Mouse (Mus musculus) heart, postnatal 0 days (tissue): ENCODE measurements around the gene Bcl2l2. TPM values are rescaled to one million over a fixed set of nuclear protein-coding genes. Genes with fewer than 3 reads are reported as not detected.
A peak's percentile ranks its signal among the peaks of the same experiment; 100 is the strongest.

Experiments used
- ATAC-seq: fragments of 200-750 bp; cut with Nextera tagmentation; 2 replicates; pipeline ENCODE4 v1.8.0; 2017; ENCODE audit warnings: low read depth, moderate number of reproducible peaks, moderate library complexity; ENCODE audit not compliant: insufficient read depth
- DNase-seq: peaks from one replicate; pipeline ENCODE4 v3.0.0-alpha.2; 2016; ENCODE audit warnings: low spot score
- H3K27ac ChIP-seq: fragments of 300-500 bp; sonication (generic); 2 replicates; pipeline ENCODE4 v1.5.1; 2014; ENCODE audit warnings: low read depth, mild to moderate bottlenecking
- H3K27me3 ChIP-seq: fragments of 300-500 bp; sonication (generic); 2 replicates; pipeline ENCODE4 v1.6.1; 2014; ENCODE audit warnings: low read length, mixed read lengths; ENCODE audit not compliant: control insufficient read depth, insufficient read depth
- H3K36me3 ChIP-seq: fragments of 300-500 bp; sonication (generic); replicated peaks from 2 replicates; pipeline ENCODE4 v1.6.1; 2014; ENCODE audit warnings: low read length, mixed read lengths; ENCODE audit not compliant: control insufficient read depth, insufficient read depth
- H3K4me1 ChIP-seq: fragments of 300-500 bp; sonication (generic); 2 replicates; pipeline ENCODE4 v1.6.1; 2014; ENCODE audit warnings: antibody characterized with exemption; ENCODE audit not compliant: control insufficient read depth, insufficient read depth
- H3K4me2 ChIP-seq: fragments of 300-500 bp; sonication (generic); 2 replicates; pipeline ENCODE4 v1.6.1; 2014; ENCODE audit warnings: low read depth, mild to moderate bottlenecking, low read length, moderate library complexity
- H3K4me3 ChIP-seq: fragments of 300-500 bp; sonication (generic); 2 replicates; pipeline ENCODE4 v1.5.1; 2014; ENCODE audit warnings: low read depth, low read length
- H3K9ac ChIP-seq: fragments of 300-500 bp; sonication (generic); replicated peaks from 2 replicates; pipeline ENCODE4 v1.6.1; 2014; ENCODE audit warnings: low read depth, low read length, mixed read lengths
- H3K9me3 ChIP-seq: fragments of 300-500 bp; sonication (generic); replicated peaks from 2 replicates; pipeline ENCODE4 v1.6.1; 2016; ENCODE audit warnings: low read length; ENCODE audit not compliant: control insufficient read depth
- CTCF ChIP-seq: IDR thresholded peaks from 2 replicates; pipeline ENCODE4 v1.5.1; 2016; ENCODE audit warnings: antibody characterized with exemption, control low read depth, low read depth
- EP300 ChIP-seq: IDR thresholded peaks from 2 replicates; pipeline ENCODE4 v1.6.1; 2016; ENCODE audit warnings: antibody characterized with exemption, low read depth
- WGBS: fragments of 180-500 bp; shearing (Covaris S2); extraction: QIAGEN DNeasy Blood & Tissue Kit; methylation state at CpG from one replicate; pipeline ENCODE4 v1.1.7; 2014; 5-methylcytosine and 5-hydroxymethylcytosine counted together
- polyA plus RNA-seq: library from polyadenylated mRNA; unstranded; fragments of >200 nt; fragmentation: Nextera tagmentation; extraction: Ambion mirVana; gene quantifications from 2 replicates; pipeline ENCODE4 v1.2.1, GENCODE M21; 2015
- total RNA-seq: library from RNA; depleted of rRNA; stranded (reverse); fragments of >200 nt; gene quantifications from 2 replicates; pipeline ENCODE4 v1.2.3, GENCODE M21; 2014; ENCODE audit warnings: low replicate concordance; rRNA removed

The Bcl2l2 gene
- total and polyA plus RNA-seq, 2 experiments from 2014 or later = 3.3 to 20.6 TPM

- Histone ChIP-seq H3K27ac (no peak overlapping the region), H3K36me3 (no peaks in the 10 kb centered on the region), H3K4me3 (no peak overlapping the region), H3K9ac (no peak overlapping the region), H3K27me3 (no peaks in the 10 kb centered on the region), H3K4me2 (no peak overlapping the region), H3K4me1 (no peaks in the 10 kb centered on the region; the same call in 1 of the 2 replicates), H3K9me3 (no peaks in the 10 kb centered on the region)
- 22% methylated on average over 2 of the region's 2 CpGs for WGBS
- ATAC-seq (no peak), DNase-seq (no peak)
- TF ChIP-seq CTCF (no peak), EP300 (no peak)
These were observed 47.3 kb downstream of the Bcl2l2 start for GRCm38 (mm10) chr14:54930431-54930830.

- Histone ChIP-seq H3K4me2 (no peak within 1 kb of the TSS), H3K4me3 (no peak within 1 kb of the TSS), H3K27me3 (no peaks in the 10 kb centered on the region), H3K4me1 (no peaks in the 10 kb centered on the region; the same call in 1 of the 2 replicates), H3K9me3 (no peaks in the 10 kb centered on the region), H3K27ac (no peak within 1 kb of the TSS), H3K9ac (no peak within 1 kb of the TSS), H3K36me3 (no peaks in the 10 kb centered on the region)
- DNase-seq (no peak), ATAC-seq (no peak)
- TF ChIP-seq EP300 (no peak), CTCF (no peak)
- 24% methylated on average over 6 of the region's 6 CpGs for WGBS
These were observed 49.5 kb downstream of the Bcl2l2 start, which contains the start of gene Il25 for GRCm38 (mm10) chr14:54932645-54933150. Gene Il25 (plus strand): TSS chr14:54932695.

- Histone ChIP-seq H3K4me1 (no peaks in the 10 kb centered on the region; the same call in 1 of the 2 replicates), H3K27me3 (no peaks in the 10 kb centered on the region), H3K27ac (peak within 1 kb of the TSS; percentile 21; the same call in 1 of the 2 replicates), H3K9ac (no peak within 1 kb of the TSS), H3K4me3 (no peak within 1 kb of the TSS), H3K4me2 (no peak within 1 kb of the TSS), H3K36me3 (peaks cover 9% of the 10 kb centered on the region), H3K9me3 (no peaks in the 10 kb centered on the region)
- WGBS = 27% methylated on average over 8 of the region's 8 CpGs
- DNase-seq (no peak), ATAC-seq (no peak)
- TF ChIP-seq CTCF (peak; percentile 10; the same call in 1 of the 2 replicates), EP300 (no peak)
These were observed 53.0 kb downstream of the Bcl2l2 start, which contains the start of gene Cmtm5 for GRCm38 (mm10) chr14:54935904-54936830. Gene Cmtm5 (plus strand): TSS chr14:54936261.

DNA sequence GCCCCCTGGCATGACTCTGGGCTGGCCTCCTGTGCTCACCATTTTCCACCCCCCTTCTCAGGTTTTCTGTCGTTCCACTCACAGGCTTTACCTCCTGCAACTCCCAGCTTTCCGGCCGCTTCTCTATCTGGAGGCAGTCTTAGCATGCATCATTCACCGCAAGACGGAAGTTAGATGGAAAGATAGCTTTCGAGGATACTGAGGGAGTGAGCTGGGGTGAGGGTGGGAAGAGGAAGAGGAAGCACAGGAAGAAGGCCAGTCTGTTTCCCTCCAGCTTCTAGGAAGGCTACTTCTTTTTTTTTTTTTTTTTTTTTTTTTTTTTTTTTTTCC is 53.6 kb downstream of the Bcl2l2 start:
- Histone ChIP-seq H3K27me3 (no peaks in the 10 kb centered on the region), H3K4me2 (no peak overlapping the region), H3K9me3 (no peaks in the 10 kb centered on the region), H3K9ac (no peak overlapping the region), H3K27ac (peak overlapping the region; percentile 21; the same call in 1 of the 2 replicates), H3K4me3 (no peak overlapping the region), H3K36me3 (peaks cover 15% of the 10 kb centered on the region), H3K4me1 (no peaks in the 10 kb centered on the region; the same call in 1 of the 2 replicates)
- WGBS = 27% methylated on average over 6 of the region's 6 CpGs
- no peak for ATAC-seq
- DNase-seq = no peak
- no peak for TF ChIP-seq EP300
- TF ChIP-seq CTCF = no peak

- TF ChIP-seq CTCF (no peak), EP300 (no peak)
- 58% methylated on average over 16 of the region's 16 CpGs for WGBS
- ATAC-seq (peak; percentile 15), DNase-seq (no peak)
- no peaks in the 10 kb centered on the region; the same call in 1 of the 2 replicates for H3K4me1 ChIP-seq
- no peak overlapping the region for H3K4me3 ChIP-seq
- no peaks in the 10 kb centered on the region for H3K27me3 ChIP-seq
- no peaks in the 10 kb centered on the region for H3K9me3 ChIP-seq
- no peak overlapping the region for H3K4me2 ChIP-seq
- no peak overlapping the region for H3K9ac ChIP-seq
- peak overlapping the region; percentile 72 for H3K27ac ChIP-seq
- H3K36me3 ChIP-seq = peaks cover 23% of the 10 kb centered on the region
These were observed 54.4 kb downstream of the Bcl2l2 start for GRCm38 (mm10) chr14:54937361-54938182.

Other genes with a start within 250 kb of the Bcl2l2 start
- gene Gm17606, start 242.4 kb upstream of the Bcl2l2 start, total RNA-seq = not detected in 2 replicates
- gene Gm17606, start 242.4 kb upstream of the Bcl2l2 start, polyA plus RNA-seq = not detected in 2 replicates
- 6.2 and 7.0 TPM in 2 replicates for gene Cdh24, start 242.0 kb upstream of the Bcl2l2 start, total RNA-seq
- gene Cdh24, start 242.0 kb upstream of the Bcl2l2 start, polyA plus RNA-seq = 0.41 and 0.47 TPM in 2 replicates
- 15.4 and 27.8 TPM in 2 replicates for gene 1700123O20Rik, start 197.2 kb upstream of the Bcl2l2 start, total RNA-seq
- 39.1 and 40.8 TPM in 2 replicates for gene 1700123O20Rik, start 197.2 kb upstream of the Bcl2l2 start, polyA plus RNA-seq
- 54.8 and 69.7 TPM in 2 replicates for gene Acin1, start 196.4 kb upstream of the Bcl2l2 start, total RNA-seq
- 56.0 and 57.5 TPM in 2 replicates for gene Acin1, start 196.4 kb upstream of the Bcl2l2 start, polyA plus RNA-seq
- not detected in 2 replicates for gene Gm29776, start 184.5 kb upstream of the Bcl2l2 start, total RNA-seq
- gene Gm29776, start 184.5 kb upstream of the Bcl2l2 start, polyA plus RNA-seq = 0.10 and 0.11 TPM in 2 replicates
- gene Cebpe, start 171.2 kb upstream of the Bcl2l2 start, total RNA-seq = not detected in 2 replicates
- gene Cebpe, start 171.2 kb upstream of the Bcl2l2 start, polyA plus RNA-seq = not detected in 2 replicates
- 3.1 and 3.2 TPM in 2 replicates for gene Slc7a8, start 101.4 kb upstream of the Bcl2l2 start, total RNA-seq
- gene Slc7a8, start 101.4 kb upstream of the Bcl2l2 start, polyA plus RNA-seq = 1.2 and 1.3 TPM in 2 replicates
- not detected in 2 replicates for gene Rnf212b, start 69.2 kb upstream of the Bcl2l2 start, total RNA-seq
- 0.15 TPM in 1 of 2 replicates, not detected in the other for gene Rnf212b, start 69.2 kb upstream of the Bcl2l2 start, polyA plus RNA-seq
- 4.5 and 5.1 TPM in 2 replicates for gene Homez, start 12.4 kb upstream of the Bcl2l2 start, total RNA-seq
- 4.3 and 5.4 TPM in 2 replicates for gene Homez, start 12.4 kb upstream of the Bcl2l2 start, polyA plus RNA-seq
- gene Ppp1r3e, start 5.8 kb upstream of the Bcl2l2 start, total RNA-seq = 0.08 and 1.3 TPM in 2 replicates
- 0.79 and 1.3 TPM in 2 replicates for gene Ppp1r3e, start 5.8 kb upstream of the Bcl2l2 start, polyA plus RNA-seq
- gene Gm20521, start 64 bp downstream of the Bcl2l2 start, total RNA-seq = not detected in 2 replicates
- 0.18 TPM in 1 of 2 replicates, not detected in the other for gene Gm20521, start 64 bp downstream of the Bcl2l2 start, polyA plus RNA-seq
- 27.6 and 44.5 TPM in 2 replicates for gene Pabpn1, start 9.1 kb downstream of the Bcl2l2 start, total RNA-seq
- 35.0 and 36.2 TPM in 2 replicates for gene Pabpn1, start 9.1 kb downstream of the Bcl2l2 start, polyA plus RNA-seq
- 46.6 and 46.8 TPM in 2 replicates for gene Slc22a17, start 29.8 kb downstream of the Bcl2l2 start, total RNA-seq
- 22.3 and 22.7 TPM in 2 replicates for gene Slc22a17, start 29.8 kb downstream of the Bcl2l2 start, polyA plus RNA-seq
- 12.5 and 22.2 TPM in 2 replicates for gene Efs, start 42.7 kb downstream of the Bcl2l2 start, total RNA-seq
- 3.9 and 4.1 TPM in 2 replicates for gene Efs, start 42.7 kb downstream of the Bcl2l2 start, polyA plus RNA-seq
- not detected in 2 replicates for gene Il25, start 49.3 kb downstream of the Bcl2l2 start, total RNA-seq
- gene Il25, start 49.3 kb downstream of the Bcl2l2 start, polyA plus RNA-seq = 0.11 TPM in 1 of 2 replicates, not detected in the other
- 3.1 and 8.1 TPM in 2 replicates for gene Cmtm5, start 52.9 kb downstream of the Bcl2l2 start, total RNA-seq
- 0.34 and 0.85 TPM in 2 replicates for gene Cmtm5, start 52.9 kb downstream of the Bcl2l2 start, polyA plus RNA-seq
- 3,860 and 3,976 TPM in 2 replicates for gene Myh6, start 83.5 kb downstream of the Bcl2l2 start, total RNA-seq
- 8,242 and 9,737 TPM in 2 replicates for gene Myh6, start 83.5 kb downstream of the Bcl2l2 start, polyA plus RNA-seq
- not detected in 2 replicates for gene Gm17428, start 93.6 kb downstream of the Bcl2l2 start, total RNA-seq
- gene Gm17428, start 93.6 kb downstream of the Bcl2l2 start, polyA plus RNA-seq = not detected in 2 replicates
- gene Myh7, start 111.2 kb downstream of the Bcl2l2 start, total RNA-seq = 4,273 and 4,731 TPM in 2 replicates
- 1,026 and 1,537 TPM in 2 replicates for gene Myh7, start 111.2 kb downstream of the Bcl2l2 start, polyA plus RNA-seq
- 20.2 and 50.1 TPM in 2 replicates for gene Ngdn, start 132.1 kb downstream of the Bcl2l2 start, total RNA-seq
- 50.0 and 50.9 TPM in 2 replicates for gene Ngdn, start 132.1 kb downstream of the Bcl2l2 start, polyA plus RNA-seq
- 1.8 and 1.9 TPM in 2 replicates for gene Zfhx2, start 208.9 kb downstream of the Bcl2l2 start, total RNA-seq
- gene Zfhx2, start 208.9 kb downstream of the Bcl2l2 start, polyA plus RNA-seq = 1.1 and 1.2 TPM in 2 replicates
- 12.2 and 17.7 TPM in 2 replicates for gene Thtpa, start 211.4 kb downstream of the Bcl2l2 start, total RNA-seq
- gene Thtpa, start 211.4 kb downstream of the Bcl2l2 start, polyA plus RNA-seq = 13.3 and 13.4 TPM in 2 replicates
- 0.93 and 3.9 TPM in 2 replicates for gene Ap1g2, start 223.2 kb downstream of the Bcl2l2 start, total RNA-seq
- gene Ap1g2, start 223.2 kb downstream of the Bcl2l2 start, polyA plus RNA-seq = 5.6 and 5.7 TPM in 2 replicates
- gene Jph4, start 233.6 kb downstream of the Bcl2l2 start, total RNA-seq = 0.15 and 0.38 TPM in 2 replicates
- gene Jph4, start 233.6 kb downstream of the Bcl2l2 start, polyA plus RNA-seq = 0.03 and 0.10 TPM in 2 replicates